Mouse (Mus musculus): ENCODE data around the gene Pi4k2a.
"Not testable (repeated sequence)": the region's sequence is repeated elsewhere in the genome, so short reads cannot be mapped to it uniquely, and the experiment has no call there.

GRCm38 (mm10) chr19:42081613-42082012 is 8.7 kb upstream of the Pi4k2a start:
- not testable (repeated sequence) for TF ChIP-seq EP300, CTCF (IDR thresholded peaks at IDR 0.05; ENCODE audit: low read depth)

All from liver, postnatal 0 days (tissue).